Mouse (Mus musculus) limb, embryonic 13.5 days (tissue): ENCODE data around the gene Myh9. TPM values are rescaled to one million over a fixed set of nuclear protein-coding genes. Genes with fewer than 3 reads are reported as not detected.

ENCODE experiments used
- ATAC-seq: fragments of 200-750 bp; cut with Nextera tagmentation; 2 replicates; pipeline ENCODE4 v1.8.0; 2017; ENCODE audit warnings: low read depth, moderate number of reproducible peaks, moderate TSS enrichment; ENCODE audit not compliant: low FRiP score
- H3K27ac ChIP-seq: fragments of 300-500 bp; sonication (generic); 2 replicates; pipeline ENCODE4 v1.5.1; 2015; ENCODE audit warnings: inconsistent platforms, mild to moderate bottlenecking, moderate library complexity
- H3K27me3 ChIP-seq: fragments of 300-500 bp; sonication (generic); 2 replicates; pipeline ENCODE4 v1.6.1; 2015; ENCODE audit warnings: mild to moderate bottlenecking, inconsistent platforms
- H3K36me3 ChIP-seq: fragments of 300-500 bp; sonication (generic); 2 replicates; pipeline ENCODE4 v1.6.1; 2015; ENCODE audit warnings: inconsistent platforms, mild to moderate bottlenecking, moderate library complexity
- H3K4me1 ChIP-seq: fragments of 300-500 bp; sonication (generic); 2 replicates; pipeline ENCODE4 v1.6.1; 2015; ENCODE audit warnings: inconsistent platforms
- H3K4me2 ChIP-seq: fragments of 300-500 bp; sonication (generic); replicated peaks from 2 replicates; pipeline ENCODE4 v1.6.1; 2015; ENCODE audit warnings: inconsistent platforms, mild to moderate bottlenecking, moderate library complexity
- H3K4me3 ChIP-seq: fragments of 300-500 bp; sonication (generic); 2 replicates; pipeline ENCODE4 v1.5.1; 2015; ENCODE audit warnings: moderate library complexity, mild to moderate bottlenecking, inconsistent platforms
- H3K9ac ChIP-seq: fragments of 300-500 bp; sonication (generic); 2 replicates; pipeline ENCODE4 v1.6.1; 2015; ENCODE audit warnings: mild to moderate bottlenecking, inconsistent platforms
- H3K9me3 ChIP-seq: fragments of 300-500 bp; sonication (generic); 2 replicates; pipeline ENCODE4 v1.6.1; 2016; ENCODE audit warnings: inconsistent platforms
- WGBS: fragments of 180-500 bp; shearing (Covaris S2); methylation state at CpG from one replicate; pipeline ENCODE4 v1.1.7; 2015; 5-methylcytosine and 5-hydroxymethylcytosine counted together
- polyA plus RNA-seq: library from polyadenylated mRNA; unstranded; fragments of >200 nt; fragmentation: Nextera tagmentation; extraction: Ambion mirVana; gene quantifications from 2 replicates; pipeline ENCODE4 v1.2.1, GENCODE M21; 2015

Gene Myh9
- 34.1 and 38.1 TPM in 2 replicates for polyA plus RNA-seq

- Histone ChIP-seq H3K36me3 (no peaks in the 10 kb centered on the region), H3K4me1 (peaks cover 39% of the 10 kb centered on the region), H3K27ac (peak within 1 kb of the TSS; percentile 88), H3K9ac (peak within 1 kb of the TSS; percentile 91), H3K9me3 (no peaks in the 10 kb centered on the region), H3K4me3 (peak within 1 kb of the TSS; percentile 96), H3K27me3 (no peaks in the 10 kb centered on the region), H3K4me2 (peak within 1 kb of the TSS; percentile 95)
- under 1% methylated on average over 46 of the region's 46 CpGs for WGBS
- ATAC-seq: peak; percentile 98
These were observed at the start of gene Myh9 for GRCm38 (mm10) chr15:77842047-77842843. TSS of gene Myh9 (minus strand) at chr15:77842175.

- H3K27ac ChIP-seq: no peak overlapping the region
- WGBS: 88% methylated on average over 8 of the region's 8 CpGs
- no peaks in the 10 kb centered on the region for H3K4me1 ChIP-seq
- no peak for ATAC-seq
- no peak overlapping the region for H3K9ac ChIP-seq
- no peaks in the 10 kb centered on the region for H3K27me3 ChIP-seq
- H3K9me3 ChIP-seq: no peaks in the 10 kb centered on the region
- H3K4me2 ChIP-seq: no peak overlapping the region
- no peaks in the 10 kb centered on the region for H3K36me3 ChIP-seq
- H3K4me3 ChIP-seq: no peak overlapping the region
These were observed 49.8 kb upstream of the Myh9 start for GRCm38 (mm10) chr15:77891766-77892165.

- no peak for ATAC-seq
- Histone ChIP-seq H3K4me3 (no peak overlapping the region), H3K4me2 (no peak overlapping the region), H3K4me1 (no peaks in the 10 kb centered on the region), H3K36me3 (no peaks in the 10 kb centered on the region), H3K27ac (no peak overlapping the region), H3K9ac (no peak overlapping the region), H3K9me3 (no peaks in the 10 kb centered on the region), H3K27me3 (no peaks in the 10 kb centered on the region)
- 21% methylated on average over 4 of the region's 4 CpGs for WGBS
These were observed 47.9 kb upstream of the Myh9 start for GRCm38 (mm10) chr15:77889761-77890422.

- Histone ChIP-seq H3K27me3 (no peaks in the 10 kb centered on the region), H3K36me3 (no peaks in the 10 kb centered on the region), H3K9ac (no peak overlapping the region), H3K4me3 (no peak overlapping the region), H3K4me2 (no peak overlapping the region), H3K4me1 (peaks cover 8% of the 10 kb centered on the region), H3K9me3 (no peaks in the 10 kb centered on the region), H3K27ac (no peak overlapping the region)
- 71% methylated on average over 7 of the region's 7 CpGs for WGBS
- ATAC-seq: no peak
These were observed 46.3 kb upstream of the Myh9 start for GRCm38 (mm10) chr15:77888286-77888685.

GRCm38 (mm10) chr15:77887093-77887488 lies 45.1 kb upstream of the Myh9 start:
- Histone ChIP-seq H3K9me3 (no peaks in the 10 kb centered on the region), H3K9ac (no peak overlapping the region), H3K4me1 (peaks cover 19% of the 10 kb centered on the region), H3K4me2 (no peak overlapping the region), H3K27me3 (no peaks in the 10 kb centered on the region), H3K36me3 (no peaks in the 10 kb centered on the region), H3K4me3 (no peak overlapping the region), H3K27ac (no peak overlapping the region)
- 61% methylated on average over 1 of the region's 1 CpGs for WGBS
- no peak for ATAC-seq

- H3K4me1 ChIP-seq: peaks cover 21% of the 10 kb centered on the region
- no peak overlapping the region for H3K4me2 ChIP-seq
- ATAC-seq: no peak
- 91% methylated on average over 4 of the region's 5 CpGs for WGBS
- H3K27ac ChIP-seq: no peak overlapping the region
- no peaks in the 10 kb centered on the region for H3K27me3 ChIP-seq
- no peak overlapping the region for H3K4me3 ChIP-seq
- H3K9me3 ChIP-seq: no peaks in the 10 kb centered on the region
- no peak overlapping the region for H3K9ac ChIP-seq
- no peaks in the 10 kb centered on the region for H3K36me3 ChIP-seq
These were observed 44.6 kb upstream of the Myh9 start for GRCm38 (mm10) chr15:77886369-77887092.

- Histone ChIP-seq H3K4me1 (peaks cover 21% of the 10 kb centered on the region), H3K36me3 (no peaks in the 10 kb centered on the region), H3K27ac (no peak overlapping the region), H3K9ac (no peak overlapping the region), H3K27me3 (no peaks in the 10 kb centered on the region), H3K4me2 (no peak overlapping the region), H3K9me3 (no peaks in the 10 kb centered on the region), H3K4me3 (no peak overlapping the region)
- ATAC-seq: no peak
- 82% methylated on average over 4 of the region's 4 CpGs for WGBS
These were observed 44.0 kb upstream of the Myh9 start for GRCm38 (mm10) chr15:77885945-77886344.

GRCm38 (mm10) chr15:77885159-77885558 lies 43.2 kb upstream of the Myh9 start:
- H3K9ac ChIP-seq: no peak overlapping the region
- no peaks in the 10 kb centered on the region for H3K9me3 ChIP-seq
- no peaks in the 10 kb centered on the region for H3K27me3 ChIP-seq
- peaks cover 21% of the 10 kb centered on the region for H3K4me1 ChIP-seq
- ATAC-seq: no peak
- H3K36me3 ChIP-seq: no peaks in the 10 kb centered on the region
- H3K27ac ChIP-seq: no peak overlapping the region
- H3K4me2 ChIP-seq: no peak overlapping the region
- WGBS: 87% methylated on average over 6 of the region's 6 CpGs
- H3K4me3 ChIP-seq: no peak overlapping the region

GRCm38 (mm10) chr15:77883697-77884010 lies 41.7 kb upstream of the Myh9 start:
- peak overlapping the region; percentile 39; the same call in 1 of the 2 replicates for H3K9ac ChIP-seq
- no peaks in the 10 kb centered on the region for H3K27me3 ChIP-seq
- no peak for ATAC-seq
- 58% methylated on average over 4 of the region's 4 CpGs for WGBS
- peaks cover 21% of the 10 kb centered on the region for H3K4me1 ChIP-seq
- peak overlapping the region; percentile 52; the same call in 1 of the 2 replicates for H3K27ac ChIP-seq
- H3K9me3 ChIP-seq: no peaks in the 10 kb centered on the region
- H3K4me2 ChIP-seq: peak overlapping the region; percentile 41; the same call in 1 of the 2 replicates
- H3K4me3 ChIP-seq: no peak overlapping the region
- H3K36me3 ChIP-seq: no peaks in the 10 kb centered on the region

GRCm38 (mm10) chr15:77882797-77883696 lies 41.1 kb upstream of the Myh9 start:
- WGBS: 9% methylated on average over 17 of the region's 17 CpGs
- H3K27me3 ChIP-seq: no peaks in the 10 kb centered on the region
- H3K4me2 ChIP-seq: peak overlapping the region; percentile 41
- no peaks in the 10 kb centered on the region for H3K36me3 ChIP-seq
- H3K4me3 ChIP-seq: no peak overlapping the region
- H3K27ac ChIP-seq: peak overlapping the region; percentile 55; the same call in 1 of the 2 replicates
- peaks cover 21% of the 10 kb centered on the region for H3K4me1 ChIP-seq
- peak; percentile 31; the same call in 1 of the 2 replicates for ATAC-seq
- peak overlapping the region; percentile 39; the same call in 1 of the 2 replicates for H3K9ac ChIP-seq
- H3K9me3 ChIP-seq: no peaks in the 10 kb centered on the region

GRCm38 (mm10) chr15:77882297-77882696 lies 40.3 kb upstream of the Myh9 start:
- 55% methylated on average over 6 of the region's 6 CpGs for WGBS
- peak overlapping the region; percentile 55; the same call in 1 of the 2 replicates for H3K27ac ChIP-seq

More at GRCm38 (mm10) chr15:77882297-77882696, 40.3 kb upstream of the Myh9 start:
- H3K4me2 ChIP-seq: peak overlapping the region; percentile 41; the same call in 1 of the 2 replicates
- H3K4me3 ChIP-seq: no peak overlapping the region
- no peak for ATAC-seq
- no peak overlapping the region; the same call in 1 of the 2 replicates for H3K9ac ChIP-seq
- H3K9me3 ChIP-seq: no peaks in the 10 kb centered on the region
- H3K27me3 ChIP-seq: no peaks in the 10 kb centered on the region
- H3K36me3 ChIP-seq: no peaks in the 10 kb centered on the region
- peaks cover 21% of the 10 kb centered on the region for H3K4me1 ChIP-seq
